Mouse (Mus musculus) large intestine, adult 2 months (tissue): Measurements from ENCODE around the gene Ash1l. TPM values are rescaled to one million over a fixed set of nuclear protein-coding genes. Genes with fewer than 3 reads are reported as not detected.

ENCODE experiments used
- DNase-seq: peaks from one replicate; pipeline ENCODE4 v3.0.0-alpha.2; 2012; ENCODE audit warnings: low read depth, low spot score
- WGBS: fragments of 180-500 bp; shearing (Covaris S2); methylation state at CpG from one replicate; pipeline ENCODE4 v1.1.7; 2018; 5-methylcytosine and 5-hydroxymethylcytosine counted together
- polyA plus RNA-seq: library from polyadenylated mRNA; depleted of rRNA; stranded (reverse); fragments of >200 nt; gene quantifications from 2 replicates; pipeline ENCODE4 v1.2.3, GENCODE M21; 2012; rRNA removed

Gene Ash1l
- 3.8 and 6.5 TPM in 2 replicates for polyA plus RNA-seq

- under 1% methylated on average over 43 of the region's 64 CpGs for WGBS
- DNase-seq = peak; percentile 35
Measured at GRCm38 (mm10) chr3:88950576-88951326, at the start of gene Ash1l, which contains the start of gene Dap3. TSS of gene Ash1l (plus strand) at chr3:88950622. TSS of gene Dap3 (minus strand) at chr3:88951181.

DNA sequence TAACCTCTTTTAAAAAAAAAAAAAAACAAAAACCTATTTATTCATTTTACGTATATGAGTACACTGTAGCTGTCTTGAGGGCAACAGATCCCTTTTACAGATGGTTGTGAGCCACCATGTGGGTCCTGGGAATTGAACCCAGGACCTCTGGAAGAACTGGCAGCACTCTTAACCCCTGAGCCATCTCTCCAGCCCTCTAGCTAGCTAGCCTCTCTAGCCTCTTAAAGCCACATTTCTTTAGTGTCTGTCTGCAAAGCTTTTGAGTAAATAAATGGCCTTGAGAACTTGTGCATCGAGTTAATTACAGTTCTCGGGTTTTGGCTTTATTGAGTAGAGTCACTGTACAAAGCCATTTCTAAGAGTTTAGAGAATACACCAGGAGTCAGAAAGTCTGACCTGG is 45.6 kb upstream of the Ash1l start:
- 86% methylated on average over 3 of the region's 3 CpGs for WGBS
- no peak for DNase-seq

DNA sequence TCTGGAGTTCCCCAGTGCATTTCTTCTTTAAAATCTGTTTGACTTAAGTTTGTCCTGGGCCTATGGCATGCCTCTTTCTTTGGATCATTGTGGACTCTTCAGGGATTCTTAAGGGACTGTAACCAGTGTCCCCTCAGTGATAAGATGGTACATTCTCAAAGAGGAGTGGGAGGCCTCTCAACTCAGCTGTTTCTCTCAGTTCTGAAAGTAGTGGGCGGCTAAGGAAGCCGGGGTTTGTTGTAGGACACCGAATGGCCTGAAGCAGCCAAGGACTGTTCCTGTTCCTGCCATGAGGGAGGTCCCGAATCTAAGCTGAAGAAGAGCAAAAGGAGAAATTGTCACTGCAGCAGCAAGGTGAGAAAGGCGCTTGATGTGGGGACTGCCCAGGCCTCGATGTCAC is 45.2 kb upstream of the Ash1l start:
- 86% methylated on average over 6 of the region's 6 CpGs for WGBS
- DNase-seq = no peak

- WGBS = 87% methylated on average over 2 of the region's 2 CpGs
- DNase-seq = no peak
Measured at GRCm38 (mm10) chr3:88905741-88906140, 44.7 kb upstream of the Ash1l start.

GRCm38 (mm10) chr3:88906393-88907159 is 43.8 kb upstream of the Ash1l start:
- DNase-seq = no peak
- 84% methylated on average over 6 of the region's 6 CpGs for WGBS

DNA sequence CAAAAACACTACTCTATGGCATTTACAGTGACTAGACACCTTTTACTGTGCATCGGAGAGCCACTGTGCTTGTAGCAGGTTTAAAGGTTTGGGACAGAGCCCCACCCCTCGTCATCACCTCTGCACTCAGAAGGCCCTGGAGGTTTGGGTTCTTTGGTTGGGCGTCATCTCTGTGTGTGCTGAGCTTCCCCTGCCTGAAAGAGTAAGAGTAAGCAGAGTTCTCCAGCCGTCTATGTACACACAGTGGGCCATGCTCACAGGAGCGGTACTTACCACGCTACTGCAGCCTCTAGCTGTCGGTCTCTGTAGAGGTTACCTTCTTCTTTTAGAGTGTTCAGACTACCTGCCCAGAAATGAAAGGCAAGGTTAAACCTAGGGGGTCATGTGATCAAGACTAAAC is 37.8 kb upstream of the Ash1l start:
- DNase-seq = no peak
- WGBS = 93% methylated on average over 7 of the region's 7 CpGs

- WGBS = under 1% methylated on average over 62 of the region's 62 CpGs
- peak; percentile 71 for DNase-seq
Measured at GRCm38 (mm10) chr3:88913511-88914383, 36.7 kb upstream of the Ash1l start, which contains the start of gene Msto1. TSS of gene Msto1 (minus strand) at chr3:88913999.

DNA sequence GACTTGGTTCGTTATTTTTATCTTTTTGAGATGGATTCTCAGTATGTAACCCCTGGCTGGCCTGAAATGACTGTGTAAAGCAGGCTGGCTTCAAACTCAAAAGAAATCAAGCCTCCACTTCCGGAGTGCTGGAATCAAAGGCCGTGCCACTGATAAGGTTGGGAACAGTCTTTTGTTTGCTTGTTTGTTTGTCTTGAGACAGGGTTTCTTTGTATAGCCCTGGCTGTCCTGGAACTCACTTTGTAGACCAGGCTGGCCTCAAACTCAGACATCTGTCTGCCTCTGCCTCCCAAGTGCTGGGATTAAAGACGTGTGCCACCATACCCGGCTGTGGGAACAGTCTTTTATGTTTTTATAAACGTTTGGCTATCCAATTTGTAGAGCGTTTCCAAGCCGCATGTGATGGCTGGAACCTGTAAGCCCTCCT is 36.0 kb upstream of the Ash1l start:
- 16% methylated on average over 8 of the region's 8 CpGs for WGBS
- no peak for DNase-seq

DNA sequence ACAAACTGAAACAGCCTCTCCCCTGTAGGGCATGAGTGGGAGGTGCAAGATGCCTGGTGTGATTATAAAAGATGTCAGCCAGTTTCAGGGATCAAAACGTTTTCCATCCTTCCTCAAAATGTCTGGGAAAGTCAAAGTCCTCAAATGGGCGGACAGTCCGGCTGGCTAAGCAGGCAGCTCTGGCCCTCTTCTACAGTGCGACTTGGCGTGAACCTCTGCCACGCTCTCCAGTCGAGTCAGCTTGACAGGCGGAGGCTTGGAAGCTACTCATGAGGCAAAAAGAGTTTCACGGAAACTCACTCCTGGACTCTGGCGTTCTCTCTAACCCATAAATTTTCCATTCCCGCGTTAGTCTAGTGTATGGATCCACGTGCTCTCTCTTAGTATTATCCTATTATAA is 31.4 kb upstream of the Ash1l start:
- no peak for DNase-seq
- WGBS = 68% methylated on average over 13 of the region's 13 CpGs

GRCm38 (mm10) chr3:88921411-88921810 is 29.0 kb upstream of the Ash1l start:
- WGBS = 97% methylated on average over 9 of the region's 9 CpGs
- no peak for DNase-seq

GRCm38 (mm10) chr3:88923989-88924591 is 26.3 kb upstream of the Ash1l start:
- DNase-seq = no peak
- WGBS = 87% methylated on average over 8 of the region's 8 CpGs

- no peak for DNase-seq
- 92% methylated on average over 2 of the region's 2 CpGs for WGBS
Measured at GRCm38 (mm10) chr3:88925651-88926050, 24.8 kb upstream of the Ash1l start.

DNA sequence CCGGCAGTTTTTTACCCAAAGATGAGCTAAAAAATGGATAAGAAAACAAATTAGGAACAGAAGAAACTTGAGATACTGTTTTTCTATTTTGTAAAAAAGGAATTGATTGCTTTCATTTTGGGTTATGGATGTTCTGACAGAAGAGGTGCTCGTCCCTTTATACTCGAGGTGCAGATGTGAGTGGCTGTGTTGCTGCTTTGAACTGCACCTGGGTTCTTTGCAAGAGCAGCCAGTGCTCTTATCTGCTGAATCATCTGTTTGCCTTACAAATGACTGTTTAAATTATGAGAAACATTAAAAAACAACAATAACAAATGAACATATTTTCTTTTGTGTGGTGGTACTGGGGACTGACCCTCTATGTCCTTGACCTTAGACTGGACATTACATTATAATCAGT is 20.9 kb upstream of the Ash1l start:
- DNase-seq = no peak
- 77% methylated on average over 3 of the region's 3 CpGs for WGBS

DNA sequence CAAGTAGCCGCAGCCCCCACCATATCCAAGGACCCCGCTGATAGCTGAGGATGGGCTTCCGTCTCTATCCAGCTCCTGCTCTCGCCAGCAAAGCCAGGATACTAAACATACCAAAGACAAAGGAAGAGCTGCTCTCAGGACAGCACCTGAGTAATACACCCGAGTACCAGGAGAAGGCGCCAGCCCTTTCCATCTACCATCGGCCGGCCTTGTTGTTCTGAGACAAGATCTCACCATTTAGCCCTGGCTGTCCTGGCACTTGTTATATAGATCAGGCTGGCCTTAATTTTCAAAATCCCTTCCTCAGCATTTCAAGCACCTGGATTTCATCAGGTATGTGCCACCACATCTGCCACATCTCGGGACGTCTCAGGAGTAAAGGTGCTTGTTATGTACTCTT is 11.4 kb upstream of the Ash1l start:
- 95% methylated on average over 10 of the region's 10 CpGs for WGBS

GRCm38 (mm10) chr3:88939749-88940148 is 10.7 kb upstream of the Ash1l start:
- DNase-seq = no peak
- WGBS = 62% methylated on average over 3 of the region's 3 CpGs

More for the DNA sequence above, 11.4 kb upstream of the Ash1l start:
- DNase-seq = no peak

GRCm38 (mm10) chr3:88942316-88942880 is 8.0 kb upstream of the Ash1l start:
- WGBS = 93% methylated on average over 10 of the region's 10 CpGs

GRCm38 (mm10) chr3:88944109-88944508 is 6.3 kb upstream of the Ash1l start:
- no peak for DNase-seq
- WGBS = 97% methylated on average over 4 of the region's 4 CpGs

More at GRCm38 (mm10) chr3:88942316-88942880, 8.0 kb upstream of the Ash1l start:
- no peak for DNase-seq

DNA sequence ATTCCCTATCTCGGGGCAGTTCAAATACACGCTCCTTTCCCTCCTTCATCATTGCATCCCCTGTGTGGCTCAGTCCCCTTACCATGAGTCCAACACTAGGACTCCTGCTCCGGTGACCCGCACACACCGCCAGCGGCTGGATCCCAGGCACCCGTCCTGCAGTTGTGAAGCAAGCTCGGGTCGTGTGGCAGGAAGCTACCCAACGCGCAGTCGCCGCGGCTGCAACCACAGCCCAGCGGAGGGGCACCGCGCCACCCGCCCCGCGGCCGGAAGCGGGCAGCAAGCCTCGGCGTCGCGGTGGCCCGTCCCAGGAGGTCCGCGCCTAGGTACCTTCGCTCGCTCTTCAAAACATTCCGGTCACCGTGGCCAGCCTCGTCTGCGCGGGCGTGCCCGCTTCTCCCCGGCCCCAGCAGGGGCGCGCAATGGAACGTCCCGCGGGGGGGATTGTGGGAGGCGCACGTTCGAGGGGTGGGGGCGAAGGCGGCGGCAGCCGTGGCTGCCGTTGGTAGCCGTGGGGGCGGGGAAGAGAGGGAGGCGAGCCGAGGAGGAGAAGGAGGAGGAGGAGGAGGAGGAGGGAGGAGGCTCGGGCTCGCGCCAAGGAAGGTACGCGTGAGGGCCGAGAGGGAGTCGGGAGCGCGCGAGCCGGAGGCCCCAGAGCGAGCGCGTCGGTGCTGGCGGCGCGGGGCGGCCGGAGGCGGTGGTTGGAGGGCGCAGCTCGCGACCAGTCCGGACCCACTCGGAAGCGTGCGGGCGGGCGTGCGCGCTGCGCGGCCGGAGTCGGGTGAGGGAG is 441 bp upstream of the Ash1l start:
- WGBS = under 1% methylated on average over 67 of the region's 92 CpGs
- DNase-seq = peak; percentile 62
